ENCODE assay signal across 9 mouse cellular contexts in genomic region chr12:97836202-97836908, GRCm38 (mm10).
DNase-seq lines count a peak whose midpoint lies in the region; ATAC-seq lines count a peak whose summit lies in the region.
"Had no signal": no experiment of that assay in that cellular context is flagged by ENCODE, and none has a peak within 500 bp of the region (broad histone marks: within the 10 kb centered on the region; RNA-seq: fewer than 3 reads in every experiment).

No protein-coding gene starts in this region.

- 73% methylated on average over 8 of the region's 8 CpGs for WGBS in forebrain, embryonic 12.5 days
- 59% methylated on average over 8 of the region's 8 CpGs for WGBS in midbrain, embryonic 16.5 days

- H3K36me3 ChIP-seq in forebrain, embryonic 12.5 days (replicated peaks): no peaks in the 10 kb centered on the region
- H3K36me3 ChIP-seq in midbrain, embryonic 16.5 days (ENCODE audit: control insufficient read depth, insufficient read depth, low read length): no peaks in the 10 kb centered on the region
- H3K36me3 ChIP-seq: intestine, embryonic 15.5 days had no signal

- DNase-seq in frontal cortex, postnatal 25 days (ENCODE audit: low spot score in 2 of 2): peak; percentile 6 to 23
- peak; percentile 13 for DNase-seq in layer of hippocampus, postnatal 25 days (ENCODE audit: extremely low spot score in 1 of 2, low spot score in 1 of 2)
- no peak for DNase-seq in kidney, adult 8-10 months
- DNase-seq in adrenal gland, postnatal 25 days: no peak
- DNase-seq in thymus, postnatal 36 days: no peak
- DNase-seq in gastrocnemius, adult 18-20 months (ENCODE audit: low spot score): no peak

- H3K27me3 ChIP-seq in forebrain, embryonic 12.5 days: no peaks in the 10 kb centered on the region
- H3K27me3 ChIP-seq in midbrain, embryonic 16.5 days (ENCODE audit: control insufficient read depth, insufficient read depth, low read depth, low read length): no peaks in the 10 kb centered on the region
- H3K27me3 ChIP-seq: intestine, embryonic 15.5 days had no signal

- ATAC-seq in forebrain, embryonic 12.5 days (ENCODE audit: low FRiP score): peak; percentile 92
- ATAC-seq in midbrain, embryonic 16.5 days: peak; percentile 89
- ATAC-seq: intestine, embryonic 15.5 days had no signal

- H3K9ac ChIP-seq in forebrain, embryonic 12.5 days: no peak overlapping the region
- H3K9ac ChIP-seq in midbrain, embryonic 16.5 days (ENCODE audit: low read depth, low read length): no peak overlapping the region
- H3K9ac ChIP-seq: intestine, embryonic 15.5 days had no signal

- peaks cover 5% of the 10 kb centered on the region; the same call in 1 of the 2 replicates for H3K4me1 ChIP-seq in forebrain, embryonic 12.5 days
- no peaks in the 10 kb centered on the region for H3K4me1 ChIP-seq in midbrain, embryonic 16.5 days (ENCODE audit: control insufficient read depth, insufficient read depth, low read length)
- H3K4me1 ChIP-seq: intestine, embryonic 15.5 days had no signal

- H3K4me3 ChIP-seq in forebrain, embryonic 12.5 days (replicated peaks): no peak overlapping the region
- no peak overlapping the region for H3K4me3 ChIP-seq in midbrain, embryonic 16.5 days (ENCODE audit: low read depth, low read length)
- H3K4me3 ChIP-seq: intestine, embryonic 15.5 days had no signal

- H3K9me3 ChIP-seq in forebrain, embryonic 12.5 days: no peaks in the 10 kb centered on the region
- H3K9me3 ChIP-seq in midbrain, embryonic 16.5 days (replicated peaks; ENCODE audit: control insufficient read depth, low read length, poor library complexity, severe bottlenecking): no peaks in the 10 kb centered on the region
- H3K9me3 ChIP-seq: intestine, embryonic 15.5 days had no signal

- 0 out of 2 replicates have a peak overlapping the region, but pooled peaks have one; percentile 25 for H3K27ac ChIP-seq in forebrain, embryonic 12.5 days
- H3K27ac ChIP-seq in midbrain, embryonic 16.5 days (ENCODE audit: low read length): no peak overlapping the region
- H3K27ac ChIP-seq: intestine, embryonic 15.5 days had no signal

- no peak overlapping the region for H3K4me2 ChIP-seq in forebrain, embryonic 12.5 days
- H3K4me2 ChIP-seq in midbrain, embryonic 16.5 days (ENCODE audit: low read length): no peak overlapping the region
- H3K4me2 ChIP-seq: intestine, embryonic 15.5 days had no signal

Comparison
In these comparisons a context has a peak if more than half of its experiments do, and no peak if none do; other contexts are left out.
1. DNase-seq: peak in frontal cortex, postnatal 25 days (2 of 2) and layer of hippocampus, postnatal 25 days (2 of 2); none in kidney, adult 8-10 months (0 of 2), adrenal gland, postnatal 25 days (single experiment), thymus, postnatal 36 days (0 of 2) and gastrocnemius, adult 18-20 months (single experiment).